Mouse (Mus musculus): ENCODE results near the gene Usf3. TPM values are rescaled to one million over a fixed set of nuclear protein-coding genes. Genes with fewer than 3 reads are reported as not detected.

The Usf3 gene
- total and polyA plus RNA-seq, 3 experiments, result 4.0 to 8.5 (median 5.2) TPM

GRCm38 (mm10) chr16:44237836-44238235, 64.8 kb downstream of the Usf3 start:
- DNase-seq (ENCODE audit: extremely low read depth), result no peak
- Histone ChIP-seq H3K9ac (ENCODE audit: insufficient read depth, low read depth) (no peak overlapping the region), H3K27ac (ENCODE audit: insufficient read depth, low read depth) (no peak overlapping the region), H3K9me3 (replicated peaks; ENCODE audit: low read length) (no peaks in the 10 kb centered on the region), H3K36me3 (replicated peaks in 1 of 2; ENCODE audit: control insufficient read depth in 1 of 2, insufficient read depth in 1 of 2, low read length in 1 of 2) (no peaks in the 10 kb centered on the region), H3K27me3 (replicated peaks) (no peaks in the 10 kb centered on the region), H3K4me2 (ENCODE audit: insufficient read depth, low read depth, poor library complexity, severe bottlenecking) (no peak overlapping the region), H3K4me3 (replicated peaks in 1 of 3; ENCODE audit: low read depth in 2 of 3, low read length in 2 of 3, poor library complexity in 1 of 3) (no peak overlapping the region), H3K4me1 (ENCODE audit: control insufficient read depth in 1 of 2, insufficient read depth in 2 of 2) (peaks cover 4 to 14% of the 10 kb centered on the region in 2 experiments), H3K79me2 (replicated peaks; ENCODE audit: control insufficient read depth, extremely low read depth, insufficient read depth, poor library complexity, severe bottlenecking) (no peaks in the 10 kb centered on the region)
- in situ Hi-C loops (cut with MboI; ENCODE audit: low pct_ligation_motif_present, low pct_unique_long_range_greater_than_20kb, low sequenced_read_pairs), result no loop called here
- dilution Hi-C loops (cut with MboI; ENCODE audit: extremely low pct_ligation_motif_present, extremely low pct_unique_long_range_greater_than_20kb, low sequenced_read_pairs), result no loop called here
- TF ChIP-seq POLR2AphosphoS2 (IDR thresholded peaks at IDR 0.05; ENCODE audit: low read depth, low read length) (no peak), MYC (IDR thresholded peaks at IDR 0.05; ENCODE audit: low read depth, low read length) (no peak), ELF1 (IDR thresholded peaks at IDR 0.05; ENCODE audit: low read depth, low read length) (no peak), MEF2A (IDR thresholded peaks at IDR 0.05; ENCODE audit: borderline replicate concordance, low read depth, low read length) (no peak), TBP (conservative IDR thresholded peaks at IDR 0.05; ENCODE audit: low read depth, low read length) (no peak), GABPA (IDR thresholded peaks at IDR 0.05; ENCODE audit: insufficient replicate concordance, low read depth, low read length) (no peak), BHLHE40 (IDR thresholded peaks at IDR 0.05; ENCODE audit: low read depth, low read length) (no peak), MAX (IDR thresholded peaks at IDR 0.05; ENCODE audit: low read length) (no peak), SMC3 (IDR thresholded peaks at IDR 0.05; ENCODE audit: low read depth, low read length) (no peak), HCFC1 (IDR thresholded peaks at IDR 0.05; ENCODE audit: low read depth, low read length) (no peak), CTCF (conservative IDR thresholded peaks at IDR 0.05 in 1 of 2, IDR thresholded peaks at IDR 0.05 in 1 of 2; ENCODE audit: low read depth in 2 of 2, low read length in 2 of 2) (no peak)

GRCm38 (mm10) chr16:44238835-44239263, 65.8 kb downstream of the Usf3 start:
- no peak for TF ChIP-seq POLR2AphosphoS2 (IDR thresholded peaks at IDR 0.05; ENCODE audit: low read depth, low read length)
- TF ChIP-seq RAD21 (IDR thresholded peaks at IDR 0.05; ENCODE audit: low read depth, low read length), result no peak
- TF ChIP-seq JUN (IDR thresholded peaks at IDR 0.05; ENCODE audit: insufficient read depth, low read depth, low read length), result no peak
- TF ChIP-seq SIN3A (IDR thresholded peaks at IDR 0.05; ENCODE audit: low read length), result no peak
- no peak for TF ChIP-seq NRF1 (IDR thresholded peaks at IDR 0.05; ENCODE audit: low read depth, low read length)
- no peak for TF ChIP-seq E2F4 (IDR thresholded peaks at IDR 0.05; ENCODE audit: insufficient replicate concordance, low read depth, low read length)
- no peak for TF ChIP-seq ZMIZ1 (IDR thresholded peaks at IDR 0.05; ENCODE audit: low read depth, low read length)
- no peak for TF ChIP-seq MYC (IDR thresholded peaks at IDR 0.05; ENCODE audit: low read depth, low read length)
- no peak for TF ChIP-seq JUND (conservative IDR thresholded peaks at IDR 0.05; ENCODE audit: low read depth, low read length)
- no peak for TF ChIP-seq ZC3H11A (IDR thresholded peaks at IDR 0.05; ENCODE audit: low read depth, low read length)
- no peak for TF ChIP-seq IRF4 (IDR thresholded peaks at IDR 0.05; ENCODE audit: low read depth, low read length)
- TF ChIP-seq MAFK (IDR thresholded peaks at IDR 0.05; ENCODE audit: insufficient replicate concordance, low read length), result no peak
- no peak for TF ChIP-seq EP300 (IDR thresholded peaks at IDR 0.05; ENCODE audit: low read length)
- TF ChIP-seq BHLHE40 (IDR thresholded peaks at IDR 0.05; ENCODE audit: low read depth, low read length), result no peak
- TF ChIP-seq CTCF (conservative IDR thresholded peaks at IDR 0.05 in 1 of 2, IDR thresholded peaks at IDR 0.05 in 1 of 2; ENCODE audit: low read depth in 2 of 2, low read length in 2 of 2), result no peak
- TF ChIP-seq MAX (IDR thresholded peaks at IDR 0.05; ENCODE audit: low read length), result no peak
- TF ChIP-seq SMC3 (IDR thresholded peaks at IDR 0.05; ENCODE audit: low read depth, low read length), result no peak
- Histone ChIP-seq H3K9ac (ENCODE audit: insufficient read depth, low read depth) (no peak overlapping the region), H3K9me3 (replicated peaks; ENCODE audit: low read length) (no peaks in the 10 kb centered on the region), H3K79me2 (replicated peaks; ENCODE audit: control insufficient read depth, extremely low read depth, insufficient read depth, poor library complexity, severe bottlenecking) (no peaks in the 10 kb centered on the region), H3K27me3 (replicated peaks) (no peaks in the 10 kb centered on the region), H3K4me1 (ENCODE audit: control insufficient read depth in 1 of 2, insufficient read depth in 2 of 2) (peaks cover 4 to 18% of the 10 kb centered on the region in 2 experiments), H3K4me2 (ENCODE audit: insufficient read depth, low read depth, poor library complexity, severe bottlenecking) (no peak overlapping the region), H3K4me3 (replicated peaks in 1 of 3; ENCODE audit: low read depth in 2 of 3, low read length in 2 of 3, poor library complexity in 1 of 3) (no peak overlapping the region), H3K36me3 (replicated peaks in 1 of 2; ENCODE audit: control insufficient read depth in 1 of 2, insufficient read depth in 1 of 2, low read length in 1 of 2) (no peaks in the 10 kb centered on the region), H3K27ac (ENCODE audit: insufficient read depth, low read depth) (no peak overlapping the region)
- dilution Hi-C loops (cut with MboI; ENCODE audit: extremely low pct_ligation_motif_present, extremely low pct_unique_long_range_greater_than_20kb, low sequenced_read_pairs) (no loop called here), in situ Hi-C loops (cut with MboI; ENCODE audit: low pct_ligation_motif_present, low pct_unique_long_range_greater_than_20kb, low sequenced_read_pairs) (no loop called here)
- no peak for DNase-seq (ENCODE audit: extremely low read depth)

Data from CH12.LX (cell line).